Mouse (Mus musculus): ENCODE results near the gene Drd5.

DNA sequence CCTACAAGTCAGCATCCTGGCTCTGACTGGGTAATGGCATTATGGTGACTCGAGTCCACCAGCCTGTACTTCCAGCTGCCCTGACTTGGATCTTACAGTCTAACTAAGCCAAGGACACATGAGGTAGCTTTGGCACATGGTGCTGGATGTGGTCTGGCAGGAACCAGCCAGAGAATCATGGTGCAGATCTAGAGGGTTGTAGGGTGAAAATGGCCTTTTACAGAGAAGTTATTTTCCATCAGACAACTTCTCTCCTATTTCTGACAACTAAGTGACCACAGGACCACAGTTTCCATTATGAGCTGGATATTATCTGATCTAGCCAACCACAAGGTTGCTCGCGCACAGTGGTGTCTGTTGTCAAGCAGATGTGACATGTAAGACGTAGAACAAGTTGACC, 45.3 kb upstream of the Drd5 start:
- TF ChIP-seq GATA1 (IDR thresholded peaks at IDR 0.05; ENCODE audit: borderline replicate concordance, low read length) = no peak
- TF ChIP-seq FLI1 (IDR thresholded peaks at IDR 0.05; ENCODE audit: low read length) = no peak
